Mouse (Mus musculus) naive thymus-derived CD4-positive, alpha-beta T cell, adult 2 months (primary cell): ENCODE measurements around the gene Olfr666.
"Not testable (repeated sequence)": the region's sequence is repeated elsewhere in the genome, so short reads cannot be mapped to it uniquely, and the experiment has no call there.

Source experiments
- DNase-seq: peaks from one replicate; pipeline ENCODE4 v3.0.0-alpha.2; 2011; ENCODE audit warnings: low read depth

The Olfr666 gene

GRCm38 (mm10) chr7:104895852-104896251 lies at the start of gene Olfr666:
TSS of gene Olfr666 (minus strand) at chr7:104895952.
- no peak for DNase-seq

- DNase-seq: no peak
Observed at GRCm38 (mm10) chr7:104933940-104934339, 38.2 kb upstream of the Olfr666 start, which contains the start of gene Olfr669. TSS of gene Olfr669 (plus strand) at chr7:104934240.

GRCm38 (mm10) chr7:104927957-104928356 lies 32.2 kb upstream of the Olfr666 start, which contains the start of gene Olfr668:
TSS of gene Olfr668 (minus strand) at chr7:104928057.
- DNase-seq: no peak

- DNase-seq: no peak
Observed at GRCm38 (mm10) chr7:104921382-104921781, 25.6 kb upstream of the Olfr666 start, which contains the start of gene Olfr667. TSS of gene Olfr667 (minus strand) at chr7:104921482.

- no peak for DNase-seq
Observed at GRCm38 (mm10) chr7:104877731-104878130, 18.0 kb downstream of the Olfr666 start, which contains the start of gene Olfr665. TSS of gene Olfr665 (plus strand) at chr7:104878031.

GRCm38 (mm10) chr7:104861381-104861780 lies 34.4 kb downstream of the Olfr666 start:
- no peak for DNase-seq

GRCm38 (mm10) chr7:104857683-104858082 lies 38.1 kb downstream of the Olfr666 start:
- no peak for DNase-seq

- DNase-seq: not testable (repeated sequence)
Observed at GRCm38 (mm10) chr7:104856709-104857108, 39.0 kb downstream of the Olfr666 start, which contains the start of gene Usp17la. TSS of gene Usp17la (plus strand) at chr7:104857009.

- no peak for DNase-seq
Observed at GRCm38 (mm10) chr7:104855248-104855750, 40.5 kb downstream of the Olfr666 start.

GRCm38 (mm10) chr7:104851546-104851945 lies 44.2 kb downstream of the Olfr666 start:
- DNase-seq: not testable (repeated sequence)

GRCm38 (mm10) chr7:104843731-104844287 lies 51.9 kb downstream of the Olfr666 start:
- no peak for DNase-seq

GRCm38 (mm10) chr7:104842503-104842902 lies 53.2 kb downstream of the Olfr666 start, which contains the start of gene Usp17lb:
TSS of gene Usp17lb (minus strand) at chr7:104842603.
- DNase-seq: no peak
